Mouse (Mus musculus): ENCODE results near the gene Llgl2. TPM values are rescaled to one million over a fixed set of nuclear protein-coding genes. Genes with fewer than 3 reads are reported as not detected.

Gene Llgl2
- polyA plus RNA-seq, 1 experiment from 2014 or later, result 0.68 TPM

- Histone ChIP-seq H3K27ac (no peak overlapping the region), H3K4me3 (no peak overlapping the region), H3K27me3 (no peaks in the 10 kb centered on the region), H3K9ac (no peak overlapping the region), H3K9me3 (replicated peaks) (no peaks in the 10 kb centered on the region), H3K4me1 (peaks cover 12% of the 10 kb centered on the region; the same call in 1 of the 2 replicates), H3K36me3 (ENCODE audit: poor library complexity, severe bottlenecking) (peaks cover 17% of the 10 kb centered on the region; the same call in 1 of the 2 replicates), H3K4me2 (no peak overlapping the region)
- ATAC-seq, result no peak
- 86% methylated on average over 11 of the region's 11 CpGs for WGBS
These were observed 79.8 kb downstream of the Llgl2 start for GRCm38 (mm10) chr11:115903384-115904230.

- H3K4me2 ChIP-seq, result no peak overlapping the region
- no peak overlapping the region for H3K9ac ChIP-seq
- peaks cover 17% of the 10 kb centered on the region; the same call in 1 of the 2 replicates for H3K36me3 ChIP-seq (ENCODE audit: poor library complexity, severe bottlenecking)
- no peaks in the 10 kb centered on the region for H3K9me3 ChIP-seq (replicated peaks)
- H3K4me3 ChIP-seq, result no peak overlapping the region
- no peak for ATAC-seq
- H3K4me1 ChIP-seq, result peaks cover 12% of the 10 kb centered on the region; the same call in 1 of the 2 replicates
- no peaks in the 10 kb centered on the region for H3K27me3 ChIP-seq
- 87% methylated on average over 8 of the region's 8 CpGs for WGBS
- H3K27ac ChIP-seq, result no peak overlapping the region
These were observed 80.5 kb downstream of the Llgl2 start for GRCm38 (mm10) chr11:115904231-115904955.

Small RNAs within 50 kb of the gene (microRNA-seq; reads per million reads assigned to microRNA genes)
- not detected for gene Mir5621

Other genes starting within 250 kb of the Llgl2 start
- gene Mrps7, start 220.1 kb upstream of the Llgl2 start, polyA plus RNA-seq (2015; fragmentation: Nextera tagmentation; extraction: Ambion mirVana), result 81.6 and 87.1 TPM in 2 replicates
- gene Gga3, start 220.0 kb upstream of the Llgl2 start, polyA plus RNA-seq (2015; fragmentation: Nextera tagmentation; extraction: Ambion mirVana), result 23.6 and 29.8 TPM in 2 replicates
- 12.4 and 13.4 TPM in 2 replicates for gene Mif4gd, start 211.1 kb upstream of the Llgl2 start, polyA plus RNA-seq (2015; fragmentation: Nextera tagmentation; extraction: Ambion mirVana)
- 37.6 and 37.8 TPM in 2 replicates for gene Slc25a19, start 195.8 kb upstream of the Llgl2 start, polyA plus RNA-seq (2015; fragmentation: Nextera tagmentation; extraction: Ambion mirVana)
- gene Grb2, start 115.5 kb upstream of the Llgl2 start, polyA plus RNA-seq (2015; fragmentation: Nextera tagmentation; extraction: Ambion mirVana), result 137 and 139 TPM in 2 replicates
- 28.0 and 29.5 TPM in 2 replicates for gene Tmem94, start 58.6 kb upstream of the Llgl2 start, polyA plus RNA-seq (2015; fragmentation: Nextera tagmentation; extraction: Ambion mirVana)
- gene Caskin2, start 10.4 kb upstream of the Llgl2 start, polyA plus RNA-seq (2015; fragmentation: Nextera tagmentation; extraction: Ambion mirVana), result 10.7 and 13.3 TPM in 2 replicates
- 23.2 and 23.9 TPM in 2 replicates for gene Tsen54, start 9.3 kb upstream of the Llgl2 start, polyA plus RNA-seq (2015; fragmentation: Nextera tagmentation; extraction: Ambion mirVana)
- 0.21 TPM in 1 of 2 replicates, not detected in the other for gene Myo15b, start 34.4 kb downstream of the Llgl2 start, polyA plus RNA-seq (2015; fragmentation: Nextera tagmentation; extraction: Ambion mirVana)
- gene Smim5, start 75.9 kb downstream of the Llgl2 start, polyA plus RNA-seq (2015; fragmentation: Nextera tagmentation; extraction: Ambion mirVana), result 1.4 and 1.5 TPM in 2 replicates
- gene Smim6, start 88.0 kb downstream of the Llgl2 start, polyA plus RNA-seq (2015; fragmentation: Nextera tagmentation; extraction: Ambion mirVana), result 0.80 and 0.86 TPM in 2 replicates
- 56.1 and 62.4 TPM in 2 replicates for gene Sap30bp, start 109.2 kb downstream of the Llgl2 start, polyA plus RNA-seq (2015; fragmentation: Nextera tagmentation; extraction: Ambion mirVana)
- 24.4 and 29.6 TPM in 2 replicates for gene Recql5, start 109.4 kb downstream of the Llgl2 start, polyA plus RNA-seq (2015; fragmentation: Nextera tagmentation; extraction: Ambion mirVana)
- gene Itgb4, start 150.7 kb downstream of the Llgl2 start, polyA plus RNA-seq (2015; fragmentation: Nextera tagmentation; extraction: Ambion mirVana), result 0.21 and 0.38 TPM in 2 replicates
- gene Galk1, start 188.7 kb downstream of the Llgl2 start, polyA plus RNA-seq (2015; fragmentation: Nextera tagmentation; extraction: Ambion mirVana), result 74.8 and 86.1 TPM in 2 replicates
- 2,689 and 2,766 TPM in 2 replicates for gene H3f3b, start 203.9 kb downstream of the Llgl2 start, polyA plus RNA-seq (2015; fragmentation: Nextera tagmentation; extraction: Ambion mirVana)
- 38.0 and 42.3 TPM in 2 replicates for gene Unk, start 206.3 kb downstream of the Llgl2 start, polyA plus RNA-seq (2015; fragmentation: Nextera tagmentation; extraction: Ambion mirVana)